Mouse (Mus musculus) ES-E14 (cell line): ENCODE data around the gene Rab32. TPM values are rescaled to one million over a fixed set of nuclear protein-coding genes. Genes with fewer than 3 reads are reported as not detected.

ENCODE experiments used
- DNase-seq: peaks from one replicate; pipeline ENCODE4 v3.0.0-alpha.2; 2013; ENCODE audit warnings: low read depth, low spot score
- H3K27ac ChIP-seq: 2 replicates; pipeline ENCODE4 v1.5.1; 2012; ENCODE audit warnings: low read depth, mild to moderate bottlenecking, low read length, moderate library complexity, mixed read lengths; ENCODE audit not compliant: poor library complexity, insufficient read depth, severe bottlenecking
- H3K36me3 ChIP-seq: 2 replicates; pipeline ENCODE4 v1.6.1; 2012; ENCODE audit warnings: mild to moderate bottlenecking, low read length, moderate library complexity, mixed read lengths; ENCODE audit not compliant: control insufficient read depth, poor library complexity, insufficient read depth, severe bottlenecking
- H3K4me1 ChIP-seq, 2 experiments: fragments of 150-350 bp in 1 of 2; sonication (generic) in 1 of 2; 2 replicates each; pipeline ENCODE4 v1.6.1; 2012; ENCODE audit warnings: low read length in 2 of 2, mild to moderate bottlenecking in 1 of 2, mixed read lengths in 1 of 2; ENCODE audit not compliant: control insufficient read depth in 2 of 2, insufficient read depth in 2 of 2, poor library complexity in 1 of 2
- H3K4me3 ChIP-seq, 2 experiments: fragments of 150-350 bp in 1 of 2; sonication (generic) in 1 of 2; 2 replicates each; pipeline ENCODE4 v1.5.1; 2012; ENCODE audit warnings: low read length in 2 of 2, low read depth in 1 of 2, mild to moderate bottlenecking in 1 of 2, mixed read lengths in 1 of 2; ENCODE audit not compliant: insufficient read depth in 1 of 2, poor library complexity in 1 of 2, severe bottlenecking in 1 of 2
- H3K9ac ChIP-seq: 2 replicates; pipeline ENCODE4 v1.6.1; 2012; ENCODE audit warnings: low read depth, mild to moderate bottlenecking, low read length, mixed read lengths; ENCODE audit not compliant: poor library complexity, insufficient read depth, severe bottlenecking
- H3K9me3 ChIP-seq: fragments of 150-350 bp; sonication (generic); 2 replicates; pipeline ENCODE4 v1.6.1; 2012; ENCODE audit warnings: low read depth, mild to moderate bottlenecking, low read length; ENCODE audit not compliant: control insufficient read depth, insufficient read depth
- CHD2 ChIP-seq: IDR thresholded peaks from 2 replicates; pipeline ENCODE4 v1.6.1; 2014; ENCODE audit warnings: mild to moderate bottlenecking, low read depth, low read length, inconsistent platforms
- HCFC1 ChIP-seq: IDR thresholded peaks from 2 replicates; pipeline ENCODE4 v1.6.1; 2012; ENCODE audit warnings: low read length, inconsistent platforms, borderline replicate concordance; ENCODE audit not compliant: insufficient read depth
- MAFK ChIP-seq: IDR thresholded peaks from 2 replicates; pipeline ENCODE4 v1.6.1; 2014; ENCODE audit warnings: mild to moderate bottlenecking, low read depth, low read length, inconsistent platforms; ENCODE audit not compliant: insufficient read depth
- ZC3H11A ChIP-seq: IDR thresholded peaks from 2 replicates; pipeline ENCODE4 v1.6.1; 2012; ENCODE audit warnings: low read depth, mild to moderate bottlenecking, inconsistent platforms, low read length, borderline replicate concordance
- ZNF384 ChIP-seq: IDR thresholded peaks from 2 replicates; pipeline ENCODE4 v1.6.1; 2012; ENCODE audit warnings: low read depth, low read length, inconsistent platforms
- in situ Hi-C, 2 experiments: fragments of 600-800 bp; cut with MboI; formaldehyde crosslinking; loops; one replicate each; pipeline ENCODE4 v1.15.1; 2025; ENCODE audit warnings: low sequenced_read_pairs in 2 of 2, inconsistent platforms in 1 of 2; ENCODE audit not compliant: unreplicated experiment in 2 of 2
- total RNA-seq: library from RNA; depleted of rRNA; stranded (reverse); fragments of 300-350 nt; gene quantifications from 2 replicates; pipeline ENCODE4 v1.2.3, GENCODE M21; 2012; rRNA removed

The Rab32 gene
- total RNA-seq, 1 experiment: 1.8 TPM

- no peaks in the 10 kb centered on the region for H3K4me1 ChIP-seq
- H3K36me3 ChIP-seq: no peaks in the 10 kb centered on the region
- in situ Hi-C loops: no loop called here
- H3K27ac ChIP-seq: no peak overlapping the region
- H3K9ac ChIP-seq: no peak overlapping the region
- no peaks in the 10 kb centered on the region for H3K9me3 ChIP-seq
- H3K4me3 ChIP-seq: no peak overlapping the region
- DNase-seq: no peak
- TF ChIP-seq HCFC1 (no peak), ZC3H11A (no peak), CHD2 (no peak), ZNF384 (no peak), MAFK (no peak)
Observed at GRCm38 (mm10) chr10:10546623-10547022, 11.4 kb downstream of the Rab32 start.

GRCm38 (mm10) chr10:10544955-10545354 is 13.1 kb downstream of the Rab32 start:
- Histone ChIP-seq H3K4me1 (no peaks in the 10 kb centered on the region), H3K27ac (no peak overlapping the region), H3K4me3 (no peak overlapping the region), H3K9me3 (no peaks in the 10 kb centered on the region), H3K9ac (no peak overlapping the region), H3K36me3 (no peaks in the 10 kb centered on the region)
- DNase-seq: no peak
- in situ Hi-C loops: no loop called here
- TF ChIP-seq ZNF384 (no peak), HCFC1 (no peak), ZC3H11A (no peak), MAFK (no peak), CHD2 (no peak)

Other genes with a start within 250 kb of the Rab32 start
- gene Adgb, start 85.9 kb downstream of the Rab32 start, total RNA-seq: 0.16 TPM in 1 of 2 replicates, not detected in the other
- not detected in 2 replicates for gene Gm10944, start 123.1 kb upstream of the Rab32 start, total RNA-seq